Mouse (Mus musculus): Measurements from ENCODE around the gene Ssbp2.

- TF ChIP-seq CTCF (IDR thresholded peaks at IDR 0.05; ENCODE audit: insufficient read depth, low read length) = no peak
- no peak for TF ChIP-seq POLR2A (IDR thresholded peaks at IDR 0.05; ENCODE audit: borderline replicate concordance, extremely low read depth, low read depth, low read length)
Observed at GRCm38 (mm10) chr13:91416698-91417097, 43.4 kb upstream of the Ssbp2 start.
